Mouse (Mus musculus): ENCODE measurements around the gene Fkbp5. TPM values are rescaled to one million over a fixed set of nuclear protein-coding genes. Genes with fewer than 3 reads are reported as not detected.
"Not testable (repeated sequence)": the region's sequence is repeated elsewhere in the genome, so short reads cannot be mapped to it uniquely, and the experiment has no call there.

The Fkbp5 gene
- polyA plus RNA-seq, 1 experiment from 2014 or later, result 12.1 TPM

- no peaks in the 10 kb centered on the region for H3K27me3 ChIP-seq (ENCODE audit: control insufficient read depth, insufficient read depth, low read length)
- H3K9me3 ChIP-seq (ENCODE audit: control insufficient read depth, low read length), result no peaks in the 10 kb centered on the region
- ATAC-seq (ENCODE audit: low FRiP score), result 0 out of 2 replicates have a peak, but pooled peaks have one; percentile 35
- H3K27ac ChIP-seq (ENCODE audit: low read depth, low read length), result no peak overlapping the region
- no peaks in the 10 kb centered on the region for H3K36me3 ChIP-seq (ENCODE audit: control insufficient read depth, insufficient read depth, low read length)
- H3K4me2 ChIP-seq (replicated peaks; ENCODE audit: low read depth, low read length), result no peak overlapping the region
- no peaks in the 10 kb centered on the region for H3K4me1 ChIP-seq (replicated peaks; ENCODE audit: control insufficient read depth, insufficient read depth, low read length)
- WGBS, result 47% methylated on average over 15 of the region's 15 CpGs
- no peak overlapping the region for H3K9ac ChIP-seq (ENCODE audit: low read depth, low read length)
- peak; percentile 83 for DNase-seq (ENCODE audit: low spot score)
- H3K4me3 ChIP-seq (ENCODE audit: low read depth, low read length), result no peak overlapping the region
Measured at GRCm38 (mm10) chr17:28407418-28408250, 109.7 kb downstream of the Fkbp5 start.

GRCm38 (mm10) chr17:28406471-28406870, 110.9 kb downstream of the Fkbp5 start:
- no peak overlapping the region for H3K4me2 ChIP-seq (replicated peaks; ENCODE audit: low read depth, low read length)
- no peak overlapping the region for H3K9ac ChIP-seq (ENCODE audit: low read depth, low read length)
- 89% methylated on average over 7 of the region's 7 CpGs for WGBS
- DNase-seq (ENCODE audit: low spot score), result no peak
- no peak for ATAC-seq (ENCODE audit: low FRiP score)
- no peaks in the 10 kb centered on the region for H3K27me3 ChIP-seq (ENCODE audit: control insufficient read depth, insufficient read depth, low read length)
- no peaks in the 10 kb centered on the region for H3K4me1 ChIP-seq (replicated peaks; ENCODE audit: control insufficient read depth, insufficient read depth, low read length)
- H3K27ac ChIP-seq (ENCODE audit: low read depth, low read length), result no peak overlapping the region
- H3K36me3 ChIP-seq (ENCODE audit: control insufficient read depth, insufficient read depth, low read length), result no peaks in the 10 kb centered on the region
- no peaks in the 10 kb centered on the region for H3K9me3 ChIP-seq (ENCODE audit: control insufficient read depth, low read length)
- no peak overlapping the region for H3K4me3 ChIP-seq (ENCODE audit: low read depth, low read length)

- H3K4me3 ChIP-seq (ENCODE audit: low read depth, low read length); H3K4me1 ChIP-seq (replicated peaks; ENCODE audit: control insufficient read depth, insufficient read depth, low read length); H3K9me3 ChIP-seq (ENCODE audit: control insufficient read depth, low read length); H3K9ac ChIP-seq (ENCODE audit: low read depth, low read length); H3K36me3 ChIP-seq (ENCODE audit: control insufficient read depth, insufficient read depth, low read length); H3K27me3 ChIP-seq (ENCODE audit: control insufficient read depth, insufficient read depth, low read length); ATAC-seq (ENCODE audit: low FRiP score); H3K27ac ChIP-seq (ENCODE audit: low read depth, low read length); H3K4me2 ChIP-seq (replicated peaks; ENCODE audit: low read depth, low read length); DNase-seq (ENCODE audit: low spot score): not testable (repeated sequence)
- WGBS, result 92% methylated on average over 2 of the region's 2 CpGs
Measured at GRCm38 (mm10) chr17:28404745-28405144, 112.6 kb downstream of the Fkbp5 start.

- no peak overlapping the region for H3K4me3 ChIP-seq (ENCODE audit: low read depth, low read length)
- DNase-seq (ENCODE audit: low spot score) (no peak), ATAC-seq (ENCODE audit: low FRiP score) (no peak)
- no peak overlapping the region for H3K4me2 ChIP-seq (replicated peaks; ENCODE audit: low read depth, low read length)
- H3K36me3 ChIP-seq (ENCODE audit: control insufficient read depth, insufficient read depth, low read length), result peaks cover 4% of the 10 kb centered on the region; the same call in 1 of the 2 replicates
- no peaks in the 10 kb centered on the region for H3K27me3 ChIP-seq (ENCODE audit: control insufficient read depth, insufficient read depth, low read length)
- H3K9ac ChIP-seq (ENCODE audit: low read depth, low read length), result no peak overlapping the region
- H3K9me3 ChIP-seq (ENCODE audit: control insufficient read depth, low read length), result no peaks in the 10 kb centered on the region
- no peak overlapping the region for H3K27ac ChIP-seq (ENCODE audit: low read depth, low read length)
- no peaks in the 10 kb centered on the region for H3K4me1 ChIP-seq (replicated peaks; ENCODE audit: control insufficient read depth, insufficient read depth, low read length)
- WGBS, result 98% methylated on average over 11 of the region's 11 CpGs
Measured at GRCm38 (mm10) chr17:28404301-28404700, 113.0 kb downstream of the Fkbp5 start.

GRCm38 (mm10) chr17:28394994-28395393, 122.3 kb downstream of the Fkbp5 start:
- DNase-seq (ENCODE audit: low spot score) (no peak), ATAC-seq (ENCODE audit: low FRiP score) (no peak)
- Histone ChIP-seq H3K27ac (ENCODE audit: low read depth, low read length) (no peak overlapping the region), H3K36me3 (ENCODE audit: control insufficient read depth, insufficient read depth, low read length) (no peaks in the 10 kb centered on the region), H3K4me3 (ENCODE audit: low read depth, low read length) (no peak overlapping the region), H3K9me3 (ENCODE audit: control insufficient read depth, low read length) (no peaks in the 10 kb centered on the region), H3K4me1 (replicated peaks; ENCODE audit: control insufficient read depth, insufficient read depth, low read length) (no peaks in the 10 kb centered on the region), H3K9ac (ENCODE audit: low read depth, low read length) (no peak overlapping the region), H3K27me3 (ENCODE audit: control insufficient read depth, insufficient read depth, low read length) (no peaks in the 10 kb centered on the region), H3K4me2 (replicated peaks; ENCODE audit: low read depth, low read length) (no peak overlapping the region)
- 82% methylated on average over 7 of the region's 7 CpGs for WGBS

- no peak overlapping the region for H3K4me3 ChIP-seq (ENCODE audit: low read depth, low read length)
- no peak overlapping the region for H3K27ac ChIP-seq (ENCODE audit: low read depth, low read length)
- H3K9ac ChIP-seq (ENCODE audit: low read depth, low read length), result no peak overlapping the region
- no peaks in the 10 kb centered on the region for H3K9me3 ChIP-seq (ENCODE audit: control insufficient read depth, low read length)
- no peaks in the 10 kb centered on the region for H3K4me1 ChIP-seq (replicated peaks; ENCODE audit: control insufficient read depth, insufficient read depth, low read length)
- H3K36me3 ChIP-seq (ENCODE audit: control insufficient read depth, insufficient read depth, low read length), result no peaks in the 10 kb centered on the region
- DNase-seq (ENCODE audit: low spot score) (no peak), ATAC-seq (ENCODE audit: low FRiP score) (no peak)
- 83% methylated on average over 15 of the region's 15 CpGs for WGBS
- H3K27me3 ChIP-seq (ENCODE audit: control insufficient read depth, insufficient read depth, low read length), result no peaks in the 10 kb centered on the region
- no peak overlapping the region for H3K4me2 ChIP-seq (replicated peaks; ENCODE audit: low read depth, low read length)
Measured at GRCm38 (mm10) chr17:28394051-28394765, 123.1 kb downstream of the Fkbp5 start.

GRCm38 (mm10) chr17:28391568-28392432, 125.5 kb downstream of the Fkbp5 start:
- Histone ChIP-seq H3K36me3 (ENCODE audit: control insufficient read depth, insufficient read depth, low read length) (no peaks in the 10 kb centered on the region), H3K27me3 (ENCODE audit: control insufficient read depth, insufficient read depth, low read length) (peaks cover under 1% of the 10 kb centered on the region), H3K9ac (ENCODE audit: low read depth, low read length) (no peak overlapping the region), H3K4me1 (replicated peaks; ENCODE audit: control insufficient read depth, insufficient read depth, low read length) (no peaks in the 10 kb centered on the region), H3K4me3 (ENCODE audit: low read depth, low read length) (no peak overlapping the region), H3K27ac (ENCODE audit: low read depth, low read length) (no peak overlapping the region), H3K9me3 (ENCODE audit: control insufficient read depth, low read length) (no peaks in the 10 kb centered on the region), H3K4me2 (replicated peaks; ENCODE audit: low read depth, low read length) (0 out of 2 replicates have a peak overlapping the region, but pooled peaks have one; percentile 9)
- no peak for ATAC-seq (ENCODE audit: low FRiP score)
- no peak for DNase-seq (ENCODE audit: low spot score)
- 10% methylated on average over 23 of the region's 25 CpGs for WGBS

- WGBS, result 87% methylated on average over 3 of the region's 3 CpGs
Measured at GRCm38 (mm10) chr17:28388534-28388933, 128.8 kb downstream of the Fkbp5 start.

More at GRCm38 (mm10) chr17:28388534-28388933, 128.8 kb downstream of the Fkbp5 start:
- Histone ChIP-seq H3K4me3 (ENCODE audit: low read depth, low read length) (no peak overlapping the region), H3K9ac (ENCODE audit: low read depth, low read length) (no peak overlapping the region), H3K4me2 (replicated peaks; ENCODE audit: low read depth, low read length) (no peak overlapping the region), H3K4me1 (replicated peaks; ENCODE audit: control insufficient read depth, insufficient read depth, low read length) (no peaks in the 10 kb centered on the region), H3K27me3 (ENCODE audit: control insufficient read depth, insufficient read depth, low read length) (peaks cover 5% of the 10 kb centered on the region), H3K36me3 (ENCODE audit: control insufficient read depth, insufficient read depth, low read length) (no peaks in the 10 kb centered on the region), H3K9me3 (ENCODE audit: control insufficient read depth, low read length) (no peaks in the 10 kb centered on the region), H3K27ac (ENCODE audit: low read depth, low read length) (no peak overlapping the region)
- DNase-seq (ENCODE audit: low spot score), result no peak
- ATAC-seq (ENCODE audit: low FRiP score), result no peak
